Mouse (Mus musculus): Measurements from ENCODE around the gene Tjp3. TPM values are rescaled to one million over a fixed set of nuclear protein-coding genes. Genes with fewer than 3 reads are reported as not detected.
"Not testable (repeated sequence)": the region's sequence is repeated elsewhere in the genome, so short reads cannot be mapped to it uniquely, and the experiment has no call there.

The Tjp3 gene
- polyA plus RNA-seq, 1 experiment from 2014 or later = 0.35 TPM

DNA sequence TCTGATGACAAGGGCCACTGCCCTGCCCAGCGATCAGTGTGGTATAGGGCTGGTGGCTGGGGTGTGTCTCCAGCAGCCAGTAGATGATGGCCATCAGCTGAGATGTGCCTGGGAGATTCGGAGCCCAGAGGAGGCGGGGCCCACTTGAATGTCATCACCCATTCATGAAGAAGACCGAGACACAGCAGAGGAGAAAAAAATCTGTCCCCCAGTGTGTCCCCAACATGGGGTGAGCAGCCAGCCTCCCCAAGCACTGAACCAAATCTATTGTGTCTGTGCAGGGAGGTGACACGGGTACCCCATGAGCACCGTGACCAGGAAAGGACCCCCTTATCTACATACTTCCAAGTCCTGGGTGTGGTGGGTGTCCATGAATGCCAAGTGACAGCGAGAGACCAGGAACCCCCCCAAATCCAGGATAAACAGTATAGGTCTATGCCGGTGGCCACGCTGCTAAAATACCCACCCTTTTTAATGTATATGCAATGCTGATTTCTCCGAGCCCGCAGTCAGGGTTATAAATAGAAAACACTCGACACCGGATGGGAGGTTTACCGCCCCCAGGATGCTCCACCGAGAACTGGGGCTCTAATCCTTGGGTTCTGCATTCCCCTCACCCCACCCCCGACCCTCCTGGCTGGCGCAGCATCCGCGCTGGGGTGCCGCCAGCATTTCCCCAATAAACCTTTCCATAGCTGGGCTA lies 61.5 kb downstream of the Tjp3 start:
- no peak overlapping the region for H3K9ac ChIP-seq
- no peak for DNase-seq
- no peak overlapping the region for H3K4me3 ChIP-seq (replicated peaks)
- H3K4me2 ChIP-seq = no peak overlapping the region
- H3K9me3 ChIP-seq (replicated peaks) = no peaks in the 10 kb centered on the region
- no peak overlapping the region for H3K27ac ChIP-seq
- 7% methylated on average over 20 of the region's 20 CpGs for WGBS (ENCODE audit: insufficient replicate concordance)
- ATAC-seq (ENCODE audit: low read depth) = no peak
- peaks cover 62% of the 10 kb centered on the region for H3K27me3 ChIP-seq
- H3K36me3 ChIP-seq = no peaks in the 10 kb centered on the region
- peaks cover 26% of the 10 kb centered on the region for H3K4me1 ChIP-seq (replicated peaks)

DNA sequence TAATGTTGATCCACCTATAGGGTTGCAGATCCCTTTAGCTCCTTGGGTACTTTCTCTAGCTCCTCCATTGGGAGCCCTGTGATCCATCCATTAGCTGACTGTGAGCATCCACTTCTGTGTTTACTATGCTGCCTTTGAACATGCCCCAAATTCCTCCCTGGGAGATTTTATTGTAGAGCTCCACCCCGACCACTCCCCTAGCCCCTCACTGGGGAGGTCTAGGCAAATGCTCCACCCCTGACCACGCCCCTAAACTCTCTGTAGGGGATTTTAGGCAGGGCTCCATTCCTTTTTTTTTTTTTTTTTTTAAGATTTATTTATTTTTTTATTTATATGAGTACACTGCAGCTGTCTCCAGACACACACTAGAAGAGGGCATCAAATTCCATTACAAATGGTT lies 67.7 kb downstream of the Tjp3 start:
- H3K9me3 ChIP-seq (replicated peaks); DNase-seq; H3K36me3 ChIP-seq; H3K4me1 ChIP-seq (replicated peaks); H3K9ac ChIP-seq; H3K27ac ChIP-seq; H3K4me3 ChIP-seq (replicated peaks); H3K4me2 ChIP-seq; ATAC-seq (ENCODE audit: low read depth): not testable (repeated sequence)
- 49% methylated on average over 2 of the region's 2 CpGs for WGBS (ENCODE audit: insufficient replicate concordance)
- peaks cover 23% of the 10 kb centered on the region for H3K27me3 ChIP-seq

Small RNAs within 50 kb of the gene (microRNA-seq; reads per million reads assigned to microRNA genes)
- gene Mir3057 = 10.6 reads per million, percentile 24 among the genes with 10 or more reads in this experiment

Other genes starting within 250 kb of the Tjp3 start
- 69.1 and 71.6 TPM in 2 replicates for gene Sgta, start 231.4 kb downstream of the Tjp3 start, polyA plus RNA-seq (2015; fragmentation: Nextera tagmentation; extraction: Ambion mirVana)
- gene Thop1, start 221.5 kb downstream of the Tjp3 start, polyA plus RNA-seq (2015; fragmentation: Nextera tagmentation; extraction: Ambion mirVana) = 35.1 and 38.2 TPM in 2 replicates
- gene Creb3l3, start 192.7 kb downstream of the Tjp3 start, polyA plus RNA-seq (2015; fragmentation: Nextera tagmentation; extraction: Ambion mirVana) = 22.3 and 22.5 TPM in 2 replicates
- gene Map2k2, start 185.7 kb downstream of the Tjp3 start, polyA plus RNA-seq (2015; fragmentation: Nextera tagmentation; extraction: Ambion mirVana) = 127 and 130 TPM in 2 replicates
- 49.1 and 49.6 TPM in 2 replicates for gene Zbtb7a, start 156.4 kb downstream of the Tjp3 start, polyA plus RNA-seq (2015; fragmentation: Nextera tagmentation; extraction: Ambion mirVana)
- gene Pias4, start 123.7 kb downstream of the Tjp3 start, polyA plus RNA-seq (2015; fragmentation: Nextera tagmentation; extraction: Ambion mirVana) = 23.5 and 23.8 TPM in 2 replicates
- 369 and 384 TPM in 2 replicates for gene Eef2, start 115.0 kb downstream of the Tjp3 start, polyA plus RNA-seq (2015; fragmentation: Nextera tagmentation; extraction: Ambion mirVana)
- gene Dapk3, start 108.6 kb downstream of the Tjp3 start, polyA plus RNA-seq (2015; fragmentation: Nextera tagmentation; extraction: Ambion mirVana) = 19.3 and 20.9 TPM in 2 replicates
- gene 4930442H23Rik, start 107.7 kb downstream of the Tjp3 start, polyA plus RNA-seq (2015; fragmentation: Nextera tagmentation; extraction: Ambion mirVana) = 0.08 TPM in 1 of 2 replicates, not detected in the other
- not detected in 2 replicates for gene Nmrk2, start 89.5 kb downstream of the Tjp3 start, polyA plus RNA-seq (2015; fragmentation: Nextera tagmentation; extraction: Ambion mirVana)
- gene Atcay, start 60.7 kb downstream of the Tjp3 start, polyA plus RNA-seq (2015; fragmentation: Nextera tagmentation; extraction: Ambion mirVana) = 0.05 and 0.08 TPM in 2 replicates
- gene Zfr2, start 58.4 kb downstream of the Tjp3 start, polyA plus RNA-seq (2015; fragmentation: Nextera tagmentation; extraction: Ambion mirVana) = 0.28 and 0.43 TPM in 2 replicates
- gene Matk, start 38.6 kb downstream of the Tjp3 start, polyA plus RNA-seq (2015; fragmentation: Nextera tagmentation; extraction: Ambion mirVana) = 1.2 and 1.8 TPM in 2 replicates
- 130 and 134 TPM in 2 replicates for gene Mrpl54, start 24.6 kb downstream of the Tjp3 start, polyA plus RNA-seq (2015; fragmentation: Nextera tagmentation; extraction: Ambion mirVana)
- gene Apba3, start 24.6 kb downstream of the Tjp3 start, polyA plus RNA-seq (2015; fragmentation: Nextera tagmentation; extraction: Ambion mirVana) = 24.5 and 26.7 TPM in 2 replicates
- 13.2 and 16.7 TPM in 2 replicates for gene Pip5k1c, start 1.4 kb upstream of the Tjp3 start, polyA plus RNA-seq (2015; fragmentation: Nextera tagmentation; extraction: Ambion mirVana)
- gene Cactin, start 29.5 kb upstream of the Tjp3 start, polyA plus RNA-seq (2015; fragmentation: Nextera tagmentation; extraction: Ambion mirVana) = 29.5 and 33.0 TPM in 2 replicates
- 5.2 and 5.3 TPM in 2 replicates for gene Tbxa2r, start 37.1 kb upstream of the Tjp3 start, polyA plus RNA-seq (2015; fragmentation: Nextera tagmentation; extraction: Ambion mirVana)
- gene Gipc3, start 51.7 kb upstream of the Tjp3 start, polyA plus RNA-seq (2015; fragmentation: Nextera tagmentation; extraction: Ambion mirVana) = not detected in 2 replicates
- 27.1 and 30.3 TPM in 2 replicates for gene Hmg20b, start 58.9 kb upstream of the Tjp3 start, polyA plus RNA-seq (2015; fragmentation: Nextera tagmentation; extraction: Ambion mirVana)
- gene Mfsd12, start 65.9 kb upstream of the Tjp3 start, polyA plus RNA-seq (2015; fragmentation: Nextera tagmentation; extraction: Ambion mirVana) = 12.5 and 13.1 TPM in 2 replicates
- 1.2 and 1.4 TPM in 2 replicates for gene 4930404N11Rik, start 74.2 kb upstream of the Tjp3 start, polyA plus RNA-seq (2015; fragmentation: Nextera tagmentation; extraction: Ambion mirVana)
- 89.5 and 94.1 TPM in 2 replicates for gene Fzr1, start 86.9 kb upstream of the Tjp3 start, polyA plus RNA-seq (2015; fragmentation: Nextera tagmentation; extraction: Ambion mirVana)
- 61.1 and 68.7 TPM in 2 replicates for gene Dohh, start 92.8 kb upstream of the Tjp3 start, polyA plus RNA-seq (2015; fragmentation: Nextera tagmentation; extraction: Ambion mirVana)
- gene Gm48551, start 92.9 kb upstream of the Tjp3 start, polyA plus RNA-seq (2015; fragmentation: Nextera tagmentation; extraction: Ambion mirVana) = 0.86 and 0.89 TPM in 2 replicates
- gene Gm48552, start 97.4 kb upstream of the Tjp3 start, polyA plus RNA-seq (2015; fragmentation: Nextera tagmentation; extraction: Ambion mirVana) = 0.93 TPM in 1 of 2 replicates, not detected in the other
- 1.8 TPM in 2 replicates for gene Smim24, start 101.5 kb upstream of the Tjp3 start, polyA plus RNA-seq (2015; fragmentation: Nextera tagmentation; extraction: Ambion mirVana)
- 9.8 and 9.9 TPM in 2 replicates for gene Nfic, start 164.1 kb upstream of the Tjp3 start, polyA plus RNA-seq (2015; fragmentation: Nextera tagmentation; extraction: Ambion mirVana)
- gene Celf5, start 191.1 kb upstream of the Tjp3 start, polyA plus RNA-seq (2015; fragmentation: Nextera tagmentation; extraction: Ambion mirVana) = 0.13 and 0.15 TPM in 2 replicates
- gene Ncln, start 204.8 kb upstream of the Tjp3 start, polyA plus RNA-seq (2015; fragmentation: Nextera tagmentation; extraction: Ambion mirVana) = 41.5 TPM in 2 replicates
- gene S1pr4, start 208.6 kb upstream of the Tjp3 start, polyA plus RNA-seq (2015; fragmentation: Nextera tagmentation; extraction: Ambion mirVana) = 2.3 and 2.4 TPM in 2 replicates
- 7.2 and 7.5 TPM in 2 replicates for gene Gna15, start 232.6 kb upstream of the Tjp3 start, polyA plus RNA-seq (2015; fragmentation: Nextera tagmentation; extraction: Ambion mirVana)

All from liver, embryonic 13.5 days (tissue).